Mouse (Mus musculus) limb, embryonic 13.5 days (tissue): Measurements from ENCODE around the gene Ctrb1. TPM values are rescaled to one million over a fixed set of nuclear protein-coding genes. Genes with fewer than 3 reads are reported as not detected.

Experiments
- ATAC-seq: fragments of 200-750 bp; cut with Nextera tagmentation; 2 replicates; pipeline ENCODE4 v1.8.0; 2017; ENCODE audit warnings: low read depth, moderate number of reproducible peaks, moderate TSS enrichment; ENCODE audit not compliant: low FRiP score
- H3K27ac ChIP-seq: fragments of 300-500 bp; sonication (generic); 2 replicates; pipeline ENCODE4 v1.5.1; 2015; ENCODE audit warnings: inconsistent platforms, mild to moderate bottlenecking, moderate library complexity
- H3K27me3 ChIP-seq: fragments of 300-500 bp; sonication (generic); 2 replicates; pipeline ENCODE4 v1.6.1; 2015; ENCODE audit warnings: mild to moderate bottlenecking, inconsistent platforms
- H3K36me3 ChIP-seq: fragments of 300-500 bp; sonication (generic); 2 replicates; pipeline ENCODE4 v1.6.1; 2015; ENCODE audit warnings: inconsistent platforms, mild to moderate bottlenecking, moderate library complexity
- H3K4me1 ChIP-seq: fragments of 300-500 bp; sonication (generic); 2 replicates; pipeline ENCODE4 v1.6.1; 2015; ENCODE audit warnings: inconsistent platforms
- H3K4me2 ChIP-seq: fragments of 300-500 bp; sonication (generic); replicated peaks from 2 replicates; pipeline ENCODE4 v1.6.1; 2015; ENCODE audit warnings: inconsistent platforms, mild to moderate bottlenecking, moderate library complexity
- H3K4me3 ChIP-seq: fragments of 300-500 bp; sonication (generic); 2 replicates; pipeline ENCODE4 v1.5.1; 2015; ENCODE audit warnings: moderate library complexity, mild to moderate bottlenecking, inconsistent platforms
- H3K9ac ChIP-seq: fragments of 300-500 bp; sonication (generic); 2 replicates; pipeline ENCODE4 v1.6.1; 2015; ENCODE audit warnings: mild to moderate bottlenecking, inconsistent platforms
- H3K9me3 ChIP-seq: fragments of 300-500 bp; sonication (generic); 2 replicates; pipeline ENCODE4 v1.6.1; 2016; ENCODE audit warnings: inconsistent platforms
- WGBS: fragments of 180-500 bp; shearing (Covaris S2); methylation state at CpG from one replicate; pipeline ENCODE4 v1.1.7; 2015; 5-methylcytosine and 5-hydroxymethylcytosine counted together
- polyA plus RNA-seq: library from polyadenylated mRNA; unstranded; fragments of >200 nt; fragmentation: Nextera tagmentation; extraction: Ambion mirVana; gene quantifications from 2 replicates; pipeline ENCODE4 v1.2.1, GENCODE M21; 2015

The Ctrb1 gene
- polyA plus RNA-seq, 1 experiment from 2014 or later, result 0.89 TPM

GRCm38 (mm10) chr8:111731231-111731977 is 40.6 kb upstream of the Ctrb1 start:
- Histone ChIP-seq H3K27ac (peak overlapping the region; percentile 63; the same call in 1 of the 2 replicates), H3K36me3 (no peaks in the 10 kb centered on the region; the same call in 1 of the 2 replicates), H3K27me3 (no peaks in the 10 kb centered on the region), H3K9me3 (no peaks in the 10 kb centered on the region), H3K4me1 (peaks cover 84% of the 10 kb centered on the region), H3K4me3 (peak overlapping the region; percentile 80), H3K4me2 (peak overlapping the region; percentile 81), H3K9ac (peak overlapping the region; percentile 85)
- ATAC-seq, result peak; percentile 45
- under 1% methylated on average over 39 of the region's 39 CpGs for WGBS

- Histone ChIP-seq H3K9ac (0 out of 2 replicates have a peak overlapping the region, but pooled peaks have one; percentile 85), H3K4me2 (peak overlapping the region; percentile 81; the same call in 1 of the 2 replicates), H3K4me1 (peaks cover 79% of the 10 kb centered on the region), H3K9me3 (no peaks in the 10 kb centered on the region), H3K27ac (no peak overlapping the region), H3K36me3 (no peaks in the 10 kb centered on the region), H3K27me3 (no peaks in the 10 kb centered on the region), H3K4me3 (no peak overlapping the region)
- no peak for ATAC-seq
- WGBS, result 73% methylated on average over 7 of the region's 7 CpGs
Measured at GRCm38 (mm10) chr8:111729233-111730170, 38.7 kb upstream of the Ctrb1 start.

DNA sequence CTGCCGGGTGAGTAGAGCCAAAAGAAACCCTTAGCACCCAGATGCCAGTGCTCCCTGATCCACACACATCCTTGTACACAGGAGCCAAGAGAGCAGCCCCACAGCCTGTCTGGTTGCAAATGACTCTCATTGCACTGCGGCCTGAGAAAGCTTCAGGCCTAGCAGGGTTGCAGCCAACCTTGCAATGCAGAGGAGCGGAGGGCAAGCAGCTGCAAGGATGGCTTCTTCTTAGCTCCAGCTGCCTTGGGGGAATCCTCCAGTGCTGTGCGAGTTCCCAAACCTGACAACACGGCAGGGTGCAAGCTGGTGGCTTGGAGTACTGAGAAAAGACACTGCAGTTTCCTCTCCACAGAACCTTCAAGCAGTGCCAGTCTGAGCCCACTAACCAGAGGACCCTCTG is 37.7 kb upstream of the Ctrb1 start:
- no peak for ATAC-seq
- Histone ChIP-seq H3K36me3 (no peaks in the 10 kb centered on the region), H3K4me3 (no peak overlapping the region), H3K4me1 (peaks cover 73% of the 10 kb centered on the region), H3K4me2 (no peak overlapping the region), H3K27ac (no peak overlapping the region), H3K27me3 (no peaks in the 10 kb centered on the region), H3K9ac (no peak overlapping the region), H3K9me3 (no peaks in the 10 kb centered on the region)
- WGBS, result 71% methylated on average over 5 of the region's 5 CpGs

- Histone ChIP-seq H3K27me3 (no peaks in the 10 kb centered on the region), H3K9ac (0 out of 2 replicates have a peak overlapping the region, but pooled peaks have one; percentile 19), H3K4me1 (peaks cover 64% of the 10 kb centered on the region), H3K36me3 (no peaks in the 10 kb centered on the region), H3K9me3 (no peaks in the 10 kb centered on the region), H3K27ac (no peak overlapping the region), H3K4me3 (no peak overlapping the region), H3K4me2 (no peak overlapping the region)
- no peak for ATAC-seq
- 63% methylated on average over 4 of the region's 4 CpGs for WGBS
Measured at GRCm38 (mm10) chr8:111727553-111727952, 36.7 kb upstream of the Ctrb1 start.

- Histone ChIP-seq H3K4me1 (peaks cover 58% of the 10 kb centered on the region), H3K9ac (peak overlapping the region; percentile 31; the same call in 1 of the 2 replicates), H3K9me3 (no peaks in the 10 kb centered on the region), H3K27me3 (no peaks in the 10 kb centered on the region), H3K36me3 (0 out of 2 replicates have a peak, but pooled peaks cover 1% of the 10 kb centered on the region), H3K4me2 (peak overlapping the region; percentile 23), H3K4me3 (no peak overlapping the region), H3K27ac (peak overlapping the region; percentile 76)
- ATAC-seq, result peak; percentile 48; the same call in 1 of the 2 replicates
- WGBS, result 64% methylated on average over 7 of the region's 7 CpGs
Measured at GRCm38 (mm10) chr8:111726102-111726900, 35.5 kb upstream of the Ctrb1 start.

DNA sequence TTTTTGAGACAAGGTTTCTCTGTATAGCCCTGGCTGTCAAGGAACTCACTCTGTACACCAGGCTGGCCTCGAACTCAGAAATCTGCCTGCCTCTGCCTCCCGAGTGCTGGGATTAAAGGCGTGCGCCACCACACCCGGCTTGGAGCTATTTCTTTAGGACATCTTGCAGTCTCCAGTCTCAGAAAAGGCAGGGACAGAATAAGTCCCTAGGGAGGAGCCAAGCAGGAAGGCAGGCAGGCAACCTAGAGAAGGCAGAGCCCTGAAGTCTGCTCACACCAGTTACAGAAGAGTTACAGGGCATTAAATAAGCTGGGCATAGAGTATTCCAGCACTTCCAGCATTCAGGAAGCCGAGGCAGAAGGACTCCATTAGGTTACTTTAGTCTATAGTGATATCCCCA is 34.5 kb upstream of the Ctrb1 start:
- peaks cover 49% of the 10 kb centered on the region for H3K4me1 ChIP-seq
- no peak overlapping the region for H3K27ac ChIP-seq
- no peaks in the 10 kb centered on the region for H3K27me3 ChIP-seq
- H3K9me3 ChIP-seq, result no peaks in the 10 kb centered on the region
- H3K9ac ChIP-seq, result no peak overlapping the region
- H3K36me3 ChIP-seq, result peaks cover 11% of the 10 kb centered on the region
- no peak overlapping the region for H3K4me3 ChIP-seq
- no peak overlapping the region for H3K4me2 ChIP-seq
- no peak for ATAC-seq
- whole genome bisulfite sequencing, result 90% methylated on average over 6 of the region's 6 CpGs

DNA sequence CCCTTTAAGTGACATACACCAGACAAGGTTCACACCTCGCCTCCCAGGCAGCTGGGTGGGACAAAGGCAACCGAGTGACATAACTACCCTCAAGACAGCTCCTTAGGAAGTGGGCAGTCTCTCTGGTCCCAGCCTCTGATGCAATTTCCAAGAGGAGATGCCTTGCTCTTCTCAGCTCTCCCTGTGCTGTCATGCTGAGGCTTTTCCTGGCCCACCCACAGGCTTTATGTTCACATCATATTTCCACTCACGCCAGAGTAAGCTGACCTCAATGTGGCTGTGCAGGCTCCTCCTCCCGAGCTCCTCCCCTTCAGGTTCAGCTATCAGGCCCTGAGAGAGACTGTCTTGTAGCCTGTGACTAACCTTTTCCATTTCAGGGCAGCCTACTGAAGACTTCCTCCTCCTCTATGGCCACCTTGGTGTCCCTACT is 29.3 kb upstream of the Ctrb1 start:
- H3K9me3 ChIP-seq, result no peaks in the 10 kb centered on the region
- H3K9ac ChIP-seq, result no peak overlapping the region
- H3K27ac ChIP-seq, result no peak overlapping the region
- no peak overlapping the region for H3K4me2 ChIP-seq
- no peaks in the 10 kb centered on the region for H3K27me3 ChIP-seq
- WGBS, result 51% methylated on average over 4 of the region's 4 CpGs
- H3K4me3 ChIP-seq, result no peak overlapping the region
- no peak for ATAC-seq
- peaks cover 31% of the 10 kb centered on the region for H3K4me1 ChIP-seq
- peaks cover 50% of the 10 kb centered on the region for H3K36me3 ChIP-seq

DNA sequence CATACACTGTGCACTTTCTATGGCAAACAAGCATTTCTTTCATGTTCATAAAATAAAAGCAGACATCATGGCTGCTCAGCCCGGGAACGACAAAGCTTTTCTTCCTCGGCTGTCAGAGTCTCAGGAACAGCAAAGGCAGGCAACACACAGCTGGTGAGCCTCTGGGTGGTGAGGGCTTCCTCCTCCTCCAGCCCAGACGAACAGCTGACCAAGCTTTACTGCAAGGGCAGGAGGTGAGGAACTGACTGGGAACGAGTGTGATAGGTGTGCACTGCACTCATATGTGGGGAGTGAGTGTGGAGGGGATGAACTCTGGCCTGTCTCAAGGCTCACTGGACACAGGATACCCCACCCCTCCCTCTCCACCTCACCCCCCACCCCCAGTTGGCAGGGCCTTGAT is 28.1 kb upstream of the Ctrb1 start:
- Histone ChIP-seq H3K27me3 (no peaks in the 10 kb centered on the region), H3K4me1 (peaks cover 22% of the 10 kb centered on the region), H3K9me3 (no peaks in the 10 kb centered on the region), H3K4me3 (no peak overlapping the region), H3K4me2 (no peak overlapping the region), H3K9ac (no peak overlapping the region), H3K36me3 (peaks cover 62% of the 10 kb centered on the region), H3K27ac (no peak overlapping the region)
- ATAC-seq, result no peak
- WGBS, result 69% methylated on average over 5 of the region's 5 CpGs

GRCm38 (mm10) chr8:111717866-111718265 is 27.1 kb upstream of the Ctrb1 start:
- H3K4me2 ChIP-seq, result no peak overlapping the region
- H3K27ac ChIP-seq, result peak overlapping the region; percentile 85
- H3K27me3 ChIP-seq, result no peaks in the 10 kb centered on the region
- WGBS, result 78% methylated on average over 6 of the region's 6 CpGs
- no peaks in the 10 kb centered on the region for H3K9me3 ChIP-seq
- peaks cover 22% of the 10 kb centered on the region for H3K4me1 ChIP-seq
- peak overlapping the region; percentile 64; the same call in 1 of the 2 replicates for H3K9ac ChIP-seq
- ATAC-seq, result no peak
- peaks cover 72% of the 10 kb centered on the region for H3K36me3 ChIP-seq
- no peak overlapping the region for H3K4me3 ChIP-seq

DNA sequence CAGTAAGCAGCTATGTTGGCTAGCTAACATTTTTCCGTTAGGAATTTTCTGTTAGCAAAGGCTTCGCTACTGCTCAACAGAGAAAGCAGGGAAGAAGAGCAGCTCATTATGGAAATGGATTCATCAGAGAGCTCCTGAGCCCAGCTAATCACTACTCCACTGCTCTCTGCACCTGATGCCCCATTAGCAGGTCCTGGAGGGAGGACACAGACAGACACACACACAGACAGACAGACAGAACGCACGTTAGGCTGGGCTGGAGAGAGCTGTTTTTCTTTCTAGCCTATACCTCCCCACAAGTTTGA is 26.6 kb upstream of the Ctrb1 start:
- 84% methylated on average over 4 of the region's 4 CpGs for WGBS
- ATAC-seq, result no peak
- H3K27me3 ChIP-seq, result no peaks in the 10 kb centered on the region
- H3K9ac ChIP-seq, result peak overlapping the region; percentile 64
- H3K27ac ChIP-seq, result peak overlapping the region; percentile 85
- peaks cover 77% of the 10 kb centered on the region for H3K36me3 ChIP-seq
- H3K4me3 ChIP-seq, result no peak overlapping the region
- H3K9me3 ChIP-seq, result no peaks in the 10 kb centered on the region
- peak overlapping the region; percentile 25; the same call in 1 of the 2 replicates for H3K4me2 ChIP-seq
- peaks cover 22% of the 10 kb centered on the region for H3K4me1 ChIP-seq

GRCm38 (mm10) chr8:111716603-111717487 is 26.0 kb upstream of the Ctrb1 start:
- Histone ChIP-seq H3K9ac (peak overlapping the region; percentile 64), H3K36me3 (peaks cover 83% of the 10 kb centered on the region), H3K4me1 (peaks cover 22% of the 10 kb centered on the region), H3K27ac (peak overlapping the region; percentile 85), H3K4me3 (no peak overlapping the region), H3K27me3 (no peaks in the 10 kb centered on the region), H3K4me2 (peak overlapping the region; percentile 25; the same call in 1 of the 2 replicates), H3K9me3 (no peaks in the 10 kb centered on the region)
- ATAC-seq, result peak; percentile 70
- 65% methylated on average over 10 of the region's 10 CpGs for WGBS
